Mouse (Mus musculus): ENCODE measurements at regions not wholly inside any gene's neighbourhood (a gene's known extent, or its start where the extent isn't known, plus 50 kb on each side); places are given as distances from the start of the nearest gene placed in this dataset.

GRCm38 (mm10) chr1:89302368-89302951 is 152.1 kb upstream of the Agap1 start:
- Histone ChIP-seq H3K9ac (ENCODE audit: low read length) (no peak overlapping the region), H3K4me2 (ENCODE audit: low read length) (0 out of 2 replicates have a peak overlapping the region, but pooled peaks have one; percentile 16), H3K27me3 (replicated peaks; ENCODE audit: control insufficient read depth, insufficient read depth, low read length) (no peaks in the 10 kb centered on the region), H3K9me3 (replicated peaks; ENCODE audit: control insufficient read depth, low read length) (no peaks in the 10 kb centered on the region), H3K4me1 (ENCODE audit: control insufficient read depth, insufficient read depth, low read length) (no peaks in the 10 kb centered on the region), H3K4me3 (ENCODE audit: low read depth, low read length) (no peak overlapping the region), H3K36me3 (ENCODE audit: control insufficient read depth, insufficient read depth, low read length) (no peaks in the 10 kb centered on the region), H3K27ac (ENCODE audit: low read depth, low read length) (0 out of 2 replicates have a peak overlapping the region, but pooled peaks have one; percentile 23)
- ATAC-seq (no peak), DNase-seq (ENCODE audit: low spot score) (peak; percentile 39)
- WGBS: 69% methylated on average over 20 of the region's 20 CpGs

GRCm38 (mm10) chr1:89305171-89305570 is 149.4 kb upstream of the Agap1 start:
- no peaks in the 10 kb centered on the region for H3K27me3 ChIP-seq (replicated peaks; ENCODE audit: control insufficient read depth, insufficient read depth, low read length)
- ATAC-seq (no peak), DNase-seq (ENCODE audit: low spot score) (no peak)
- no peaks in the 10 kb centered on the region for H3K9me3 ChIP-seq (replicated peaks; ENCODE audit: control insufficient read depth, low read length)
- no peak overlapping the region for H3K9ac ChIP-seq (ENCODE audit: low read length)
- H3K27ac ChIP-seq (ENCODE audit: low read depth, low read length): no peak overlapping the region
- H3K4me3 ChIP-seq (ENCODE audit: low read depth, low read length): no peak overlapping the region
- H3K4me1 ChIP-seq (ENCODE audit: control insufficient read depth, insufficient read depth, low read length): peaks cover 4% of the 10 kb centered on the region; the same call in 1 of the 2 replicates
- WGBS: 81% methylated on average over 7 of the region's 7 CpGs
- H3K4me2 ChIP-seq (ENCODE audit: low read length): no peak overlapping the region
- H3K36me3 ChIP-seq (ENCODE audit: control insufficient read depth, insufficient read depth, low read length): no peaks in the 10 kb centered on the region

GRCm38 (mm10) chr1:89308788-89309187 is 145.8 kb upstream of the Agap1 start:
- peaks cover 4% of the 10 kb centered on the region; the same call in 1 of the 2 replicates for H3K4me1 ChIP-seq (ENCODE audit: control insufficient read depth, insufficient read depth, low read length)
- peak overlapping the region; percentile 39 for H3K4me2 ChIP-seq (ENCODE audit: low read length)
- DNase-seq (ENCODE audit: low spot score): peak; percentile 68
- no peak overlapping the region for H3K27ac ChIP-seq (ENCODE audit: low read depth, low read length)
- no peaks in the 10 kb centered on the region for H3K9me3 ChIP-seq (replicated peaks; ENCODE audit: control insufficient read depth, low read length)
- H3K9ac ChIP-seq (ENCODE audit: low read length): no peak overlapping the region
- peak; percentile 70; the same call in 1 of the 2 replicates for ATAC-seq
- H3K36me3 ChIP-seq (ENCODE audit: control insufficient read depth, insufficient read depth, low read length): no peaks in the 10 kb centered on the region
- no peaks in the 10 kb centered on the region for H3K27me3 ChIP-seq (replicated peaks; ENCODE audit: control insufficient read depth, insufficient read depth, low read length)
- no peak overlapping the region for H3K4me3 ChIP-seq (ENCODE audit: low read depth, low read length)
- WGBS: 28% methylated on average over 13 of the region's 13 CpGs

- H3K9me3 ChIP-seq (replicated peaks; ENCODE audit: control insufficient read depth, low read length): no peaks in the 10 kb centered on the region
- no peak overlapping the region for H3K9ac ChIP-seq (ENCODE audit: low read length)
- DNase-seq (ENCODE audit: low spot score) (no peak), ATAC-seq (no peak)
- H3K27ac ChIP-seq (ENCODE audit: low read depth, low read length): no peak overlapping the region
- WGBS: 84% methylated on average over 7 of the region's 7 CpGs
- no peaks in the 10 kb centered on the region for H3K27me3 ChIP-seq (replicated peaks; ENCODE audit: control insufficient read depth, insufficient read depth, low read length)
- peaks cover 4% of the 10 kb centered on the region; the same call in 1 of the 2 replicates for H3K4me1 ChIP-seq (ENCODE audit: control insufficient read depth, insufficient read depth, low read length)
- no peaks in the 10 kb centered on the region for H3K36me3 ChIP-seq (ENCODE audit: control insufficient read depth, insufficient read depth, low read length)
- H3K4me3 ChIP-seq (ENCODE audit: low read depth, low read length): no peak overlapping the region
- H3K4me2 ChIP-seq (ENCODE audit: low read length): no peak overlapping the region
Measured at GRCm38 (mm10) chr1:89313064-89313463, 141.5 kb upstream of the Agap1 start.

- ATAC-seq: no peak
Measured at GRCm38 (mm10) chr1:89317897-89318296, 136.7 kb upstream of the Agap1 start.

GRCm38 (mm10) chr1:89318663-89319062 is 135.9 kb upstream of the Agap1 start:
- H3K36me3 ChIP-seq (ENCODE audit: control insufficient read depth, insufficient read depth, low read length): no peaks in the 10 kb centered on the region
- H3K27ac ChIP-seq (ENCODE audit: low read depth, low read length): no peak overlapping the region
- H3K9ac ChIP-seq (ENCODE audit: low read length): no peak overlapping the region
- 79% methylated on average over 4 of the region's 4 CpGs for WGBS
- ATAC-seq (no peak), DNase-seq (ENCODE audit: low spot score) (no peak)
- H3K4me2 ChIP-seq (ENCODE audit: low read length): no peak overlapping the region
- no peaks in the 10 kb centered on the region for H3K4me1 ChIP-seq (ENCODE audit: control insufficient read depth, insufficient read depth, low read length)
- no peak overlapping the region for H3K4me3 ChIP-seq (ENCODE audit: low read depth, low read length)
- H3K9me3 ChIP-seq (replicated peaks; ENCODE audit: control insufficient read depth, low read length): no peaks in the 10 kb centered on the region
- no peaks in the 10 kb centered on the region for H3K27me3 ChIP-seq (replicated peaks; ENCODE audit: control insufficient read depth, insufficient read depth, low read length)

More at GRCm38 (mm10) chr1:89317897-89318296, 136.7 kb upstream of the Agap1 start:
- no peak for DNase-seq (ENCODE audit: low spot score)
- 93% methylated on average over 4 of the region's 4 CpGs for WGBS
- Histone ChIP-seq H3K9me3 (replicated peaks; ENCODE audit: control insufficient read depth, low read length) (no peaks in the 10 kb centered on the region), H3K36me3 (ENCODE audit: control insufficient read depth, insufficient read depth, low read length) (no peaks in the 10 kb centered on the region), H3K9ac (ENCODE audit: low read length) (no peak overlapping the region), H3K4me1 (ENCODE audit: control insufficient read depth, insufficient read depth, low read length) (no peaks in the 10 kb centered on the region), H3K4me3 (ENCODE audit: low read depth, low read length) (no peak overlapping the region), H3K27me3 (replicated peaks; ENCODE audit: control insufficient read depth, insufficient read depth, low read length) (no peaks in the 10 kb centered on the region), H3K27ac (ENCODE audit: low read depth, low read length) (no peak overlapping the region), H3K4me2 (ENCODE audit: low read length) (no peak overlapping the region)

GRCm38 (mm10) chr1:89322621-89323020 is 132.0 kb upstream of the Agap1 start:
- H3K9ac ChIP-seq (ENCODE audit: low read length): no peak overlapping the region
- no peak overlapping the region for H3K27ac ChIP-seq (ENCODE audit: low read depth, low read length)
- no peak for ATAC-seq
- H3K4me2 ChIP-seq (ENCODE audit: low read length): no peak overlapping the region
- WGBS: 71% methylated on average over 4 of the region's 4 CpGs
- no peaks in the 10 kb centered on the region for H3K9me3 ChIP-seq (replicated peaks; ENCODE audit: control insufficient read depth, low read length)
- no peaks in the 10 kb centered on the region for H3K4me1 ChIP-seq (ENCODE audit: control insufficient read depth, insufficient read depth, low read length)
- no peaks in the 10 kb centered on the region for H3K36me3 ChIP-seq (ENCODE audit: control insufficient read depth, insufficient read depth, low read length)
- no peak for DNase-seq (ENCODE audit: low spot score)
- H3K27me3 ChIP-seq (replicated peaks; ENCODE audit: control insufficient read depth, insufficient read depth, low read length): no peaks in the 10 kb centered on the region
- H3K4me3 ChIP-seq (ENCODE audit: low read depth, low read length): no peak overlapping the region

GRCm38 (mm10) chr1:89323091-89323490 is 131.5 kb upstream of the Agap1 start:
- WGBS: 29% methylated on average over 2 of the region's 2 CpGs
- Histone ChIP-seq H3K4me3 (ENCODE audit: low read depth, low read length) (no peak overlapping the region), H3K4me2 (ENCODE audit: low read length) (no peak overlapping the region), H3K27me3 (replicated peaks; ENCODE audit: control insufficient read depth, insufficient read depth, low read length) (no peaks in the 10 kb centered on the region), H3K27ac (ENCODE audit: low read depth, low read length) (no peak overlapping the region), H3K9ac (ENCODE audit: low read length) (no peak overlapping the region), H3K9me3 (replicated peaks; ENCODE audit: control insufficient read depth, low read length) (no peaks in the 10 kb centered on the region), H3K4me1 (ENCODE audit: control insufficient read depth, insufficient read depth, low read length) (no peaks in the 10 kb centered on the region), H3K36me3 (ENCODE audit: control insufficient read depth, insufficient read depth, low read length) (no peaks in the 10 kb centered on the region)
- no peak for ATAC-seq
- DNase-seq (ENCODE audit: low spot score): peak; percentile 58

GRCm38 (mm10) chr1:89331352-89331751 is 123.3 kb upstream of the Agap1 start:
- no peak for DNase-seq (ENCODE audit: low spot score)
- WGBS: 93% methylated on average over 4 of the region's 4 CpGs
- ATAC-seq: no peak
- no peaks in the 10 kb centered on the region for H3K4me1 ChIP-seq (ENCODE audit: control insufficient read depth, insufficient read depth, low read length)
- H3K4me2 ChIP-seq (ENCODE audit: low read length): no peak overlapping the region
- no peaks in the 10 kb centered on the region for H3K27me3 ChIP-seq (replicated peaks; ENCODE audit: control insufficient read depth, insufficient read depth, low read length)
- no peaks in the 10 kb centered on the region for H3K36me3 ChIP-seq (ENCODE audit: control insufficient read depth, insufficient read depth, low read length)
- no peak overlapping the region for H3K9ac ChIP-seq (ENCODE audit: low read length)
- H3K4me3 ChIP-seq (ENCODE audit: low read depth, low read length): no peak overlapping the region
- H3K27ac ChIP-seq (ENCODE audit: low read depth, low read length): no peak overlapping the region
- H3K9me3 ChIP-seq (replicated peaks; ENCODE audit: control insufficient read depth, low read length): no peaks in the 10 kb centered on the region
